Mouse (Mus musculus) heart, adult 18-20 months (tissue): ENCODE measurements around the gene P2rx1. TPM values are rescaled to one million over a fixed set of nuclear protein-coding genes. Genes with fewer than 3 reads are reported as not detected.

Source experiments
- DNase-seq, 2 experiments: peaks; one replicate each; pipeline ENCODE4 v3.0.0; 2021 to 2022; ENCODE audit warnings: mixed read lengths in 1 of 2
- long read RNA-seq, 2 experiments: library from polyadenylated mRNA; stranded (forward); transcript quantifications; one replicate each; pipeline ENCODE4 v2.0.0; 2021
- total RNA-seq, 2 experiments: library from RNA; stranded (reverse); gene quantifications; 2 replicates each; pipeline ENCODE4 v1.2.3; 2021

P2rx1 gene
- under 1 TPM; 0.25 to 0.28 TPM for total RNA-seq
- long read RNA-seq, experiment 1, result 0 reads
- long read RNA-seq, experiment 2, result 0 reads

- DNase-seq, result no peak
Observed at GRCm38 (mm10) chr11:72998771-72999170, at the start of gene P2rx1. TSS of gene P2rx1 (plus strand) at chr11:72999103.

DNA sequence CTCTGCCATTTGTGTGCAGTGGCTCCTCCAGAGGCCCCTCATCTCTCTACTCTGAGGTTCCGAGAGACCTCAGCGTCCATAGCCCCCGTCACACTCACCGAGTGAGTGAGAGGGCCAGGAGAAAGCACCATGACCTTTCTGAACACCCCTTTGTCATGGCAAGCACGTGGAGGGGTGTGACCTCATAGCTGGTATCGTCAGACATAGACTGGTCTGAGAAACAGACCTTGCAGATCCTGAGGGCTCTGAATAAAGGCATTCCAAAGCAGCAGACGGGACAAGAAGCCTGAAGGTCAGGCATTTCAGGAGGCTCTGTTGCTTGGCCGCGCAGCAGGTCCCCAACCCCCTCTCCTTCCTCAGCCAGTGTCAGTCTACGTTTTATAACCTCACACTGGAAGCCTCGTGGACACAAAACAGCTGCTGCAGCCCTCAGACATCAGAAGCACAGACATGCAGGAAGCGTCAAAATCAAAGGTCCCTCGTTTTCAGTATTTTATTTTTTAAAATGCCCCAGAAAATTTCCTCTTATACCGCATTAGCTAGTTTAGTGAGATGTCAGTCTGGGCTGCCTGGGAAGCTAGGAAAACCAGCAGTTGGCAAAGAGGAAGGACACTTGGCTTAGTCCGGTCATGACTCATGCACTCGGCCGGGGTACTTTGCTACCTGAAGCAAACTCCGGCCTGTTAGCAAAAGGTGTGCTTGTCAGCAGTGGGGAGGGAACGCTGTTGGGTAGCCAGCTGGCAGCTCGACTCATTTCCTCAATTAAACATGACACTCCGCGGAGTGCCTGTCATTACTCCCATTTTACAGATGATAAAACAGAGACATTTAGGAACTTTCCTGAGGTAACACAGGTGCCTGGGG, 47.5 kb upstream of the P2rx1 start:
- DNase-seq, result peak; percentile 22 to 40

GRCm38 (mm10) chr11:72952226-72952625, 46.7 kb upstream of the P2rx1 start:
- DNase-seq, result peak; percentile 70 to 85

GRCm38 (mm10) chr11:72952697-72953096, 46.2 kb upstream of the P2rx1 start:
- DNase-seq, result peak in 1 of 2 experiments; percentile 37

GRCm38 (mm10) chr11:72953116-72953439, 45.8 kb upstream of the P2rx1 start:
- DNase-seq, result no peak

GRCm38 (mm10) chr11:72953440-72954151, 45.3 kb upstream of the P2rx1 start:
- DNase-seq, result peak; percentile 82 to 83

DNA sequence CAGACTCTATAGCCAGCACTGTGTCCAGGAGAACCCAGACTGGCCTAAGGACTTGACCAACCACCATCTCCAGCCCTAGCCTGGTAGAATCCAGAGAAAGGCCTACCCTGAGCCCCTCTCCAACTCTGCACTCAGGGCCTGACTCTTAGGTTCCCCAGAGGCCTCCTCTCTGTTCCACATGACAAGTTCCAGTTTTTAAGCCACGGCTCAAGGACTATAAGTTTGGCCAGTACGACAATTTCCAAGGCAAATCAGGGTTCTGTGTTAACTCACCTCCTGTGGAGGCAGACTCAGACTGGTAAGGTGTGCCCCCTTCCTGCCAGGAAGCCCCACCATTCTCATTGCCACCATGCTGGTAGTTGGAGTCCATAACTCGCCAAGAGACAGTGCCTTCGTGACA, 44.7 kb upstream of the P2rx1 start:
- DNase-seq, result no peak

- DNase-seq, result peak; percentile 35 to 51
Observed at GRCm38 (mm10) chr11:72955339-72955974, 43.4 kb upstream of the P2rx1 start.

- DNase-seq, result no peak
Observed at GRCm38 (mm10) chr11:72957318-72957717, 41.6 kb upstream of the P2rx1 start.

GRCm38 (mm10) chr11:72959924-72960679, 38.8 kb upstream of the P2rx1 start:
- DNase-seq, result peak in 1 of 2 experiments; percentile 17

- peak in 1 of 2 experiments; percentile 33 for DNase-seq
Observed at GRCm38 (mm10) chr11:72960723-72961071, 38.2 kb upstream of the P2rx1 start.

GRCm38 (mm10) chr11:72961072-72961980, 37.6 kb upstream of the P2rx1 start, which contains the start of gene Atp2a3:
TSS of gene Atp2a3 (plus strand) at chr11:72961169.
- DNase-seq, result peak; percentile 35 to 56

DNA sequence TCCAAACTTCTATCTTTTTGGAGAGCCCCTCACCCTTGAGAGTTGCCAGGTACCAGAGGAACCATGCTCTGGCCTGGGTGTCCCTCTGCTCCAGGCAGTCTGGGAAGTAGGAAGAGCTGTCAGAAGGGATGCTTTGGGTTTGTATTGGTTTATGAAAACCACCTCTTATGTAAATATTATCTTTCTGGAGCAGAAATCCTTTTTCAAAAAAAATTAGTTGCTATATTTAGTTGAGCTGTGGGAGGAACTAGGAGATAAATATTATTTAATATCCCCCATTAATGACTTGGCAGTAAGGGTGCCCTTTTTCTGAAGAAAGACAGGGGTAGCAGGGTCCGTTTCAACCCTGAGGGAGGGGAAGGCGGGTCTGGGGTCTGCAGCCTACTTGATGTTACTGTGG, 36.5 kb upstream of the P2rx1 start:
- no peak for DNase-seq

GRCm38 (mm10) chr11:72963058-72963788, 35.7 kb upstream of the P2rx1 start:
- no peak for DNase-seq

DNA sequence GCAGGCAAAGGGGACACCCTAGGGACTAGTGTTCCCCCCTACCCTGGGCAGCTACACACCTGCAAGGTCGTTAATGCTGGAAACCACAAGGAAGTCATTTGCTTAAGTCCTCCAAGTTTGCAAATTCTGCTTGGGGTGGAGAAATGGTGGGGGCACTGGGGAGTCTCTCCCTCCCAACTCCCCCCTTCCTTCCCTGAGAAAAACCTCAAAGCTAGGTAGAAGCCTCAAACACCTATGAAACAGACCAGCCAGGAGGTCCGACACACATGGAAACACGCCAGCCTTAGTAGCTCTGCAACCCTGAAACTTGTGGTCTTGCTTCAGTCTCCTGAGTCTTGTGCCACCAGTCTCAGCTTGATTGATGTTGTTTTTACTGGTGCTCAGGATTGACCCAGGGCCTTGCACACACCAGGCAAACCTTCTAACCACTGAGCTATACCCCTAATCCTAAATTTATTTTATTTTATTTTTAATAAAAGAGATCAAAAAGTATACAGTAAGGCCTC, 35.1 kb upstream of the P2rx1 start:
- no peak for DNase-seq

- no peak for DNase-seq
Observed at GRCm38 (mm10) chr11:72974995-72975503, 23.9 kb upstream of the P2rx1 start.

GRCm38 (mm10) chr11:72982516-72982915, 16.4 kb upstream of the P2rx1 start:
- no peak for DNase-seq

- DNase-seq, result no peak
Observed at GRCm38 (mm10) chr11:72983283-72983682, 15.6 kb upstream of the P2rx1 start.

DNA sequence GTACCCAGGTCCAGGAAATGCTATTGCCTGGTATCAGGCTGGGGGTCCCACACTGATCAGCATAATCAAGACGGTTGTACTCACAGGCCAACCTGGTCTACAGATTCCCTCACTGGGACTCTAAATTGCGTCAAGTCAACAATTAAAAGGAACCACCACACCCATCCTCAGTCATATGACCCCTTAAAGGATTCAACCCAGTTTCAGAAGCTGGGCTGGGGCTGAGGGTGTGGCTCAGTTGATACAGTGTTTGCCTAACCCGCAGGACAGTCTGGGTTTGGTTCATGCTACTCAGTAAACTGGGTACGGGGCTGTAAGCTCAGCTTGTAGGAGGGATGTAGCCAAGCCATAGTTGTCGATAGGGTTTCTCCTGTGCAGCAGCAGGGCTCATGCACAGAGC, 12.2 kb upstream of the P2rx1 start:
- DNase-seq, result peak in 1 of 2 experiments; percentile 26

- peak; percentile 44 to 56 for DNase-seq
Observed at GRCm38 (mm10) chr11:72987234-72987633, 11.7 kb upstream of the P2rx1 start.
